Comparison of ENCODE assay signal across 12 mouse cellular contexts in the genomic region with DNA sequence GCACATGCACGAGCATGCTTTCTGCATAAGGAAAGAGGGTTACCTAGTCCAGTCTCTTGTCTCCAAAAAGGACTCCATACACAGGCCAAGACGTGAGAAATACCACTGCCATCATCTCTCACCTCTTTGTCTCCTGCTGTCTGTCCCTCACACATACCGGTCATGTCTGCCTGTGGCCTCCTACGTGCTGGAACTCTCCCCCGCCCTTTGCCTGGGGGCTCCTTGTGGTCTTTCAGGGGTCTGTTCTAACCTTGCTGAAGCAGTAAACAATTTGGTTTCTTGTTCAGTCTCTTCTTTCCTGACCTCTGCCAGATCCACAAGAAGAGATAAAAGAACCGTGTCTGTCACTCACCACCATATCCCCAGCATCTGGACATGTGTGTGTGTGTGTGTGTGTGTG.
DNase-seq lines count a peak whose midpoint lies in the region; ATAC-seq and TF ChIP-seq lines count a peak whose summit lies in the region.
"Had no signal": no experiment of that assay in that cellular context is flagged by ENCODE, and none has a peak within 500 bp of the region (broad histone marks: within the 10 kb centered on the region; RNA-seq: fewer than 3 reads in every experiment).

No protein-coding gene starts in this region.

- ATAC-seq in heart, embryonic 14.5 days (ENCODE audit: insufficient number of reproducible peaks, insufficient read depth, low FRiP score, low read depth), result no peak
- ATAC-seq in lung, postnatal 0 days, result no peak
- no peak for ATAC-seq in hindbrain, embryonic 15.5 days (ENCODE audit: low FRiP score, low read depth)
- no peak for ATAC-seq in megakaryocyte-erythroid progenitor cell, adult 5-6 weeks (replicated peaks; ENCODE audit: low FRiP score, low TSS enrichment, poor library complexity, severe bottlenecking)
- ATAC-seq: forebrain, embryonic 16.5 days had no signal

- peak overlapping the region; percentile 40 for H3K9ac ChIP-seq in heart, embryonic 14.5 days (ENCODE audit: low read length)
- H3K9ac ChIP-seq in lung, postnatal 0 days (replicated peaks; ENCODE audit: low read depth), result no peak overlapping the region
- H3K9ac ChIP-seq in hindbrain, embryonic 15.5 days, result no peak overlapping the region

- no peak for TF ChIP-seq POLR2A in olfactory bulb, adult 2 months (IDR thresholded peaks at IDR 0.05; ENCODE audit: insufficient read depth, low read depth, low read length)

- H3K4me1 ChIP-seq in heart, embryonic 14.5 days (ENCODE audit: control insufficient read depth in 2 of 2, insufficient read depth in 2 of 2, low read length in 2 of 2), result peaks cover 39 to 41% of the 10 kb centered on the region in 2 experiments
- H3K4me1 ChIP-seq in lung, postnatal 0 days (ENCODE audit: insufficient read depth, low read depth, low read length), result no peaks in the 10 kb centered on the region; the same call in 1 of the 2 replicates
- peaks cover 9% of the 10 kb centered on the region for H3K4me1 ChIP-seq in hindbrain, embryonic 15.5 days (replicated peaks)
- peaks cover 3% of the 10 kb centered on the region; the same call in 1 of the 2 replicates for H3K4me1 ChIP-seq in olfactory bulb, adult 2 months (ENCODE audit: control insufficient read depth, insufficient read depth, low read length)

- no peak for TF ChIP-seq EP300 in lung, postnatal 0 days (IDR thresholded peaks at IDR 0.05)

- intact Hi-C loops in heart, postnatal 14 days (cut with DNase I), result no loop called here

- H3K4me3 ChIP-seq in heart, embryonic 14.5 days (ENCODE audit: control insufficient read depth in 1 of 2, insufficient read depth in 1 of 2, low read depth in 1 of 2, low read length in 2 of 2), result no peak overlapping the region
- no peak overlapping the region for H3K4me3 ChIP-seq in lung, postnatal 0 days (ENCODE audit: low read depth, low read length)
- H3K4me3 ChIP-seq in hindbrain, embryonic 15.5 days, result no peak overlapping the region
- H3K4me3 ChIP-seq in olfactory bulb, adult 2 months (ENCODE audit: insufficient read depth, low read depth, low read length), result no peak overlapping the region

- no peaks in the 10 kb centered on the region for H3K9me3 ChIP-seq in heart, embryonic 14.5 days (ENCODE audit: control insufficient read depth, low read length)
- H3K9me3 ChIP-seq in lung, postnatal 0 days (ENCODE audit: low read length), result no peaks in the 10 kb centered on the region
- H3K9me3 ChIP-seq in hindbrain, embryonic 15.5 days, result no peaks in the 10 kb centered on the region

- DNase-seq in heart, postnatal 14 days, result no peak
- no peak for DNase-seq in lung, postnatal 0 days (ENCODE audit: low spot score)
- DNase-seq in lung, postnatal 14 days, result no peak
- no peak for DNase-seq in thymus, postnatal 14 days
- DNase-seq: adrenal gland, adult 8-10 months; kidney, postnatal 14 days; thymus, adult 2 months had no signal

- WGBS in heart, embryonic 14.5 days, result 17% methylated on average over 6 of the region's 6 CpGs
- 35% methylated on average over 6 of the region's 6 CpGs for WGBS in lung, postnatal 0 days
- 76% methylated on average over 6 of the region's 6 CpGs for whole genome bisulfite sequencing in hindbrain, embryonic 15.5 days
- WGBS in olfactory bulb, adult 2 months, result 80% methylated on average over 6 of the region's 6 CpGs

- peak overlapping the region; percentile 34 for H3K4me2 ChIP-seq in heart, embryonic 14.5 days (ENCODE audit: low read length)
- peak overlapping the region; percentile 27 for H3K4me2 ChIP-seq in lung, postnatal 0 days (replicated peaks; ENCODE audit: low read depth, low read length)
- no peak overlapping the region for H3K4me2 ChIP-seq in hindbrain, embryonic 15.5 days

- TF ChIP-seq CTCF in lung, postnatal 0 days (IDR thresholded peaks at IDR 0.05), result no peak
- TF ChIP-seq CTCF in olfactory bulb, adult 2 months (IDR thresholded peaks at IDR 0.05; ENCODE audit: insufficient read depth, low read depth, low read length), result no peak

- H3K27me3 ChIP-seq in heart, embryonic 14.5 days (ENCODE audit: control insufficient read depth, insufficient read depth, low read length), result no peaks in the 10 kb centered on the region
- no peaks in the 10 kb centered on the region for H3K27me3 ChIP-seq in lung, postnatal 0 days (replicated peaks; ENCODE audit: insufficient read depth, low read length)
- no peaks in the 10 kb centered on the region for H3K27me3 ChIP-seq in hindbrain, embryonic 15.5 days

- no peaks in the 10 kb centered on the region for H3K36me3 ChIP-seq in heart, embryonic 14.5 days (ENCODE audit: control insufficient read depth, insufficient read depth, low read length)
- H3K36me3 ChIP-seq in lung, postnatal 0 days (ENCODE audit: insufficient read depth, low read length), result no peaks in the 10 kb centered on the region
- H3K36me3 ChIP-seq in hindbrain, embryonic 15.5 days, result no peaks in the 10 kb centered on the region

- peak overlapping the region; percentile 62 to 75 for H3K27ac ChIP-seq in heart, embryonic 14.5 days (replicated peaks in 1 of 2; ENCODE audit: control insufficient read depth in 1 of 2, insufficient read depth in 1 of 2, low read depth in 2 of 2, low read length in 2 of 2)
- H3K27ac ChIP-seq in lung, postnatal 0 days (ENCODE audit: low read length), result no peak overlapping the region
- H3K27ac ChIP-seq in hindbrain, embryonic 15.5 days (replicated peaks), result 0 out of 2 replicates have a peak overlapping the region, but pooled peaks have one; percentile 21
- H3K27ac ChIP-seq in olfactory bulb, adult 2 months (ENCODE audit: insufficient read depth, low read depth, low read length), result 0 out of 2 replicates have a peak overlapping the region, but pooled peaks have one; percentile 8
